Mouse (Mus musculus) NIH3T3 (cell line): Measurements from ENCODE around the gene Xbp1.

Source experiments
- DNase-seq: peaks from one replicate; pipeline ENCODE4 v3.0.0-alpha.2; 2012; ENCODE audit warnings: low read depth

Gene Xbp1

DNA sequence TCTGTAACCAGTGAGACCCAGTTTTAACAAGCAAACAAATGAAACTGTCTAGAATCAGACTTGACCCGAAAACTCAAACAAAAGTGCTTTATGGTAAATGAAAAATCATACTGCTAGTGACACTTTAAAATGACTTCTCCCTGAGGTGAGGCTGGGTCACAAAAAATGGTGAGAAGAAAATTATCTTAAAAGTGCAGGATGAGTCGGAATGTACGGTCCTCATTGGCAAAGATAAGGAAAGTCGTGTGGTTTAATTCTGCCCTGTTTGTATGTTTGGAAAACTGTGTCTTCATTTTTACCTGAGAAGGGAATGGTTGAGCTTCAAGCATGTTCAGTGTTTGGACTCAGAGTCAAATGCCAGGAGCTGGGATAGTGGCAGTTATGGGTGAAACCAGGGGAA is 51.4 kb downstream of the Xbp1 start:
- no peak for DNase-seq

GRCm38 (mm10) chr11:5573821-5574220 is 53.4 kb downstream of the Xbp1 start:
- DNase-seq: no peak

DNA sequence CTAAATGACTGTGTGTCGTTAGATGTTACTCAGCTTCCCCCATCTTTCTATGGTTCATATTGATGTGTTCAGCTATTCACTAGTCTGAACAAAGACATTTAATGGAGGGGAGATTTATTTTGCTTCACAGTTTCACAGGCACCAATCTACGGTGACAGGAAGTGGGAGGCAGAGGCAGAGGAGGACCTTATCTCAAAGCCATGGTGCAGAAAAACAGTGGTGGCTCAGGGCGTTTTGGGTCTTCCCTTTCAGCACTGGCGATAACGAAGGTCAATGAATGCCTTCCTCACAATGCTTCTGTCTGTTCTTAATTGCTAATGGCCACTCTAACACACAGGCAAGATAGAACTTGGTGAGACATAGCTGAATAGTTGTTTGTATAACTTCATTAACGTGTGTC is 54.6 kb downstream of the Xbp1 start:
- DNase-seq: no peak
